Mouse (Mus musculus) lung, postnatal 14 days (tissue): Measurements from ENCODE around the gene Plekha7.
A peak's percentile ranks its signal among the peaks of the same experiment; 100 is the strongest.

ENCODE experiments used
- DNase-seq: peaks from one replicate; pipeline ENCODE4 v3.0.0; 2021

Plekha7 gene

GRCm38 (mm10) chr7:116246696-116247376, 61.3 kb downstream of the Plekha7 start:
- DNase-seq = no peak

DNA sequence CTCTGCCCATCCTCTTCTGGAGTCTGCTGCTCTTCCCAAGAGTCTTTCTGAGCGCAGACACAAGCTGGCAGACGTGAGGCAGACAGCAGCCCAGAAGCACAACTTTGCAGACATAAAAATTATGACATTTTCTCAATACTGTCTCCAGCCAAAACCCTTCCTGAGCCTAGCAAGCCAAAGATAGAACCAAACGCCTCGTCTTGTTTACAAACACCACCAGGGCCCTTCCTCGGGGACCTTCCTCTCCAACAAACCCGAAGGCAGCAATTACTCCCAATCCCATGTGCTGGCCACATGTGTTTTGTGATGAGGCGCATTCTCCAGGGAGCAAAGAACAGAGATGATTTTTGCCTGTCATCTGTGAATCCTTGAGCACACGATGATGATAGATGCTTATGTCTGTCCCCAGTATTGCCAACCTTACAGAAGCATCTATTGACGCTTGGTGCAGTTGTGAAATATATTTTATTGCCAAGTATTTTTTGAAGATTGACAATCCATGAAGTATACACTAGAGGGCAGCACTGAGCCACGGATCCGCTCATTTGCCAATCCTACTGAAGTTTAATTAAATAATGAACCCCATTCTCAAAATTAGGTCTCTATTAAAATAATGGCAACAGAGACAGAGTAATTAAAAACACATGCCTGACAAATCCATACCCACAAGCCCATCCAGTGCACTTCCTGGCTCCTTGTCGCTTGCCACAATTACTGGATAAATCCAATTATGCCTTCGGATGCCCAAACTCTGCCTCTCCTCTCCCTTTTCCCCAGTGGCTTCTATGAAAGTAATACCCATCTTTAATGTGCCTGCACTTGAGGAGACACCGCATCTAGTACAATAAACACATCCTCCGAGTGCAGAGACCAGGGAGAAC, 62.1 kb downstream of the Plekha7 start:
- peak; percentile 31 for DNase-seq

DNA sequence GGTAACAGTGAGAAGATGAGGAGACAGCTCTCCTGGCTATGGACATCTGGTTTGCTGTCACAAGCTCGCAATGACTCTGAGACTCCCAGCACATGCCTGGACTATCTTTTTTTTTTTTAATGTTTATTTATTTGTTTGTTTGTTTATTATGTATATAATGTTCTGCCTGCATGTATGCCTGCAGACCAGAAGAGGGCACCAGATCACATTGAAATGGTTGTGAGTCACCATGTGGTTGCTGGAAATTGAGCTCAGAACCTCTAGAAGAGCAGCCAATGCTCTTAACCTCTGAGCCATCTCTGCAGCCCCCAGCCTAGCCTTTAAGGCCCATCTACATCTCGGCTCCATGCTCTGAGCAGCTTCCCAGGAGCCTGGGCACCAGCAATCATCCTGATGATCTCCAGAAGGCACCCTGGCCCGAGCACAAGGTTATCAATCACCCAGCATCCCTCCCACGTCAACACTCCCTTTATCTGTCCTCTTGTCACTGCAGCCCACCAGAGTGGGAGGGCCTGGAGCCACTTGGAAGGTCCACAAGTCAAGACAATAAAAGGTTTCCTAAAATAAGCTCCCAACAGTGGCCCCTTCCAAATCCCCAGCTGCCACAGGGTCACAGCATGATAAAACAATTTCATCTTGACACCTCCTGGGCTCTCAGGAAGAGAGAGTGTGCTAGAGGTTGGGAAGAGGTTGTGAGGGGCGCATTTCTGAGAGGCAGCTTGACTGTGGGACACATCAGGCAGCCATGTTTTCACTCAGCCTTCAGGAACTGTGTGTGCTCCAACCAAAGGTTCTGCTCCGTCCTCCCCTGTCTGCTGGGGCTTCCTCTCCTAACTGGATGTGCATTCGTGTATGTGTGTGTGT, 63.6 kb downstream of the Plekha7 start:
- DNase-seq = no peak

GRCm38 (mm10) chr7:116242810-116243209, 65.4 kb downstream of the Plekha7 start:
- DNase-seq = no peak

DNA sequence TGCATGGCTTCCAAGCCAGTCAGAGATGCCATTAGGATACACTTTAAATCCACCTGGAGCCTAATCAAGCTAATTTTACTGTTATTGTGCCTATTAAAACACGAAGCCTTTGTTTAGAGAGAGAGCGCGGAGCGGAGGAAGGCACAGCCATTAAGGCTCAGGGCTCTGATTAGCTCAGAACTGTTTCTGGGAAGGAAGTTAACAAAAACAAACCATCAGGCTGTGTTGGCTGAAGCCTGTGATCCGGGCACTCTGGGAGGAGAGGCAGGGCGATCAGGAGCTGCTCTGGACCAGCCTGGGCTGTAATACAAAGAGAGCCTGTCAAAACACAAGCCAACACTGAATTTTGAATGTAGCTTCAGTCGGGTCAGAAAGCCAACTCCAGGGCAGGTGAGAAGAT, 66.6 kb downstream of the Plekha7 start:
- DNase-seq = peak; percentile 15

DNA sequence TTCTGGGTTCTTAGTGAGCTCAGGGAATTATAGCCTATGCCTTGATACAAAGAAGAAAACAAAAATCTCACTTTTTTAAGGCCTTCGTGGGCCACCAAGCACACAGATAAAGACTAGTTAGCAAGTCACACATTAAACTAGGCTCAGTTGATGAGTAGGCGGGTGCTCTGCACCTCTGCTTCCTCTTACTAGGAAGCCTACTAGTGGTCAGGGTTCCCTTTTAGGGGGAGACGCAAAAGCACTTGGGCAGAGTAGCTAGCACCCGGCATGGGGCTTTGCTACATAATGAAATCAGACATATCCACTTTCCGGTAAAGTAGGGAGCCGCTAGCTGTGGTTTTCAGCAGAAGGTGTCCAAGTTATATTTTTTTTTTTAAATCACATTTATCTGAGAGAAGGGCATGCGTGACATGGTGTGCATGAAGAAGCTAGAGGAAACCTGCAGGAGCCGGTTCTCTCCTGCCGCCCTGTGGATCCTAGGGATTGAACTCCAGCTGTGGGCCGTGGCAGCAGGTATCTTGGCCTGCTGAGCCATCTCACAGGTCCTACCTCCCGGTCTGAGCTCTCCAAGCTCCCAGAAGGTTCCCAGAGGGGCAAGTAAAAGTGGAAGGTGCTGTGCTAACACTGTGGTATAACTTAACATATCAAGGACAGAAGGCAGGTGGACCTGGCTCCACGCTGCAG, 67.2 kb downstream of the Plekha7 start:
- no peak for DNase-seq

DNA sequence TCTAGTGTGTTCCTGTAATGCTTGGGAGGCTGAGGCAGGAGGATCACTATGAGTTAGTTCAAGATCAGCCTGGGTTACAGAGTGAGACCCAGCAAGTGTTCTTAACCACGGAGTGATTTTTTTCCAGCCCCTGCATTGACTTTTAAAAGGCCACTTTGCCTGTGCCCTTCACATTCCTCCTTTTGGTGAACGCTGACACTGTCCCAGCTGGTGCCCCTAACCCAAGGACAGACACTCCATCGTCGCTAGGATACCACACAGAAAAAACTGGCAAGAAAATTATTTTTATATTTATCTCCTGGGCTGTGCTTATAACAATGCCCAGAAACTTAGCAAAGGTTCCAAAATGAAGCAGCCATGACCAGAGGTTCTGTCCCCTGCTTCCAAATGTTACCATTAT, 67.8 kb downstream of the Plekha7 start:
- DNase-seq = no peak

GRCm38 (mm10) chr7:116238320-116238719, 69.9 kb downstream of the Plekha7 start:
- no peak for DNase-seq

- peak; percentile 38 for DNase-seq
Observed at GRCm38 (mm10) chr7:116237157-116237981, 70.8 kb downstream of the Plekha7 start.

GRCm38 (mm10) chr7:116236608-116237007, 71.6 kb downstream of the Plekha7 start:
- DNase-seq = no peak

GRCm38 (mm10) chr7:116234287-116234806, 73.8 kb downstream of the Plekha7 start:
- DNase-seq = no peak

GRCm38 (mm10) chr7:116230811-116231609, 77.2 kb downstream of the Plekha7 start:
- DNase-seq = no peak

DNA sequence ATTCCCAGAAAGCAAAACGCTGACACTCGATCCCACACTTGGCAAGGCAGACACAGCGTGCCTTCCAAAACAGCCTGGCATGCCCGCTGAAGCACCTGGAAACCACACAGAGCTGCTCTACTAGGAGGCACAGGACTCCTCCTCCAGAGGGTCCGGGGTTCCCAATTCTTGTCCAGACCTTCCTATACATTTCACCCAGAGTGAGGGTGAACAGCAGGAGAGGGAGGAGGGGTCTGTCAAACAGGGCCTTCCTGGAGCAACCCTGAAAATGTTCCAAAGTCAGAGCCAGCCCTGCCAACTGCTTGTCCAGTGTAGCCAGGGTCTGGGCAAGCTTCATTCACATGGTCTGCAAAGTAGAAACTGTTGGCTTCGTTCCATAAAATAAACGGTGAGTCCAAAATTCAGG, 81.3 kb downstream of the Plekha7 start:
- DNase-seq = no peak

GRCm38 (mm10) chr7:116226316-116226715, 81.9 kb downstream of the Plekha7 start:
- DNase-seq = no peak

- DNase-seq = no peak
Observed at GRCm38 (mm10) chr7:116224543-116224942, 83.6 kb downstream of the Plekha7 start.

- DNase-seq = no peak
Observed at GRCm38 (mm10) chr7:116223010-116223783, 85.0 kb downstream of the Plekha7 start.

- DNase-seq = no peak
Observed at GRCm38 (mm10) chr7:116222288-116223009, 85.7 kb downstream of the Plekha7 start.

DNA sequence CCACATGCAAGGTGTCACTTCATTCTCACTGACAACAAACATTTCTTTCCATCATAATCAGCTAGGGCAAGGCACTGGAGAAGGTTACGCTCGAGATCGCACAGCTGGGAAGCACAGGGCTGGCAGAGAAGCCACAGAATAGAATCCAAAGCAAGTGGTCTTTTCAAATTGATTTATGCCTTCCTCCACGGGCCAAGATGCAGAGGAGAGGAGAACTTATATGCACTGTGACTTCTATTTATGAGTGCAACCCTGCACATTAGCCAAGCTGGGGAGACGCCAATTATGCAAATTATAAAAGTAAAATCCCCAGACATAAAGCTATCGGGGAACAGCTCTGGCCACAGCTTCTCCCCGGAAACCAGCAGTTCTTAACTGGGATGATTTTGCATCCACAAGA, 86.3 kb downstream of the Plekha7 start:
- peak; percentile 29 for DNase-seq

DNA sequence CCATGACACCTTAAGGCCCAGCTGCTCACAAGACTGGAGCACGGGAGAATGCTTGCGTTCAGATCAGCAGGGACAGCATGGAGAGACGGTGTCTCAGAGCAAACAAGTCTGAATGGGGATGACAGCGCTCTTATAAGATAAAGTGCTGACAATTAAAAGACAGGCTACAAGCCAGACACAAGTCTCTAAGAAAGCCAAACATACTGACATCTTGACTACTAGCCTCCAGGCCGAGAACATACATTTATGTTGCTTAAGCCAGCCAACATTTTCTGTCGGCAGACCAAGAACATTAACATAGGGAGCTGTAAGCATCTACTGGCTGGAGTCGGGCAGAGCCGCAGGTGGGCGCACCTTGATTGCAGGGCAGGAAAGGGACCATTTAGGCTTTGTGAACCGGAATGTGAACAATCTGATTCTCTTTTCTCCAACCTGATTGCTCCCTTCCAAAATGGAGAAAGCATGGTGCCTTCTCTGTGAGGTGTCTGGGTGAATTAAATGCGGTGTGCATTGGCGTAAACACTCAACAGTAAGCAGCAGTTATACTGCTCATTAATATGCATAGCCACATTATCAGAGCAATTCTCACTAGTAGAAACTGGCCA, 88.0 kb downstream of the Plekha7 start:
- DNase-seq = no peak
